Mouse (Mus musculus) liver, adult (tissue): ENCODE results near the gene Sox5.

Source experiments
- GATA4 ChIP-seq: IDR thresholded peaks from 2 replicates; pipeline ENCODE4 v1.6.1; 2014; ENCODE audit warnings: mild to moderate bottlenecking, low read length; ENCODE audit not compliant: insufficient replicate concordance

Gene Sox5

DNA sequence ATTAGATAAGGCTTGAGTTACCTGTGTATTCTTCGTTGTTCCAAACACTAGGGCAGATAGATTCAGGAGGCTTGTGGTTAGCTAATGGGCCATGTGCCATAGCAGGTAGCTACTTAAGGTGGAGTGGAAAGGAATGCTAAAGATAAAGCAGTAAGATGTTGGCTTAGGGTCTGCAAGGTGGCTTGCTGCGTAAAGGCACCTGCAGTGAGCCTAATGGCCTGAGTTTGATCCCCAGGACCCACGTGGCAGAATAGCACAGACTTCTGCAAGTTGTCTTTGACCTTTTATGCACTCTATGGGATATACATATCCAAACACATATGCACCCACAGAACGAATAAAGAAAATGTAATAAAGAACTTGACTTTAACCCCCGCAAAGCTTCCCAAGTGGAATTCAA is 181.4 kb downstream of the Sox5 start:
- TF ChIP-seq GATA4 = no peak

DNA sequence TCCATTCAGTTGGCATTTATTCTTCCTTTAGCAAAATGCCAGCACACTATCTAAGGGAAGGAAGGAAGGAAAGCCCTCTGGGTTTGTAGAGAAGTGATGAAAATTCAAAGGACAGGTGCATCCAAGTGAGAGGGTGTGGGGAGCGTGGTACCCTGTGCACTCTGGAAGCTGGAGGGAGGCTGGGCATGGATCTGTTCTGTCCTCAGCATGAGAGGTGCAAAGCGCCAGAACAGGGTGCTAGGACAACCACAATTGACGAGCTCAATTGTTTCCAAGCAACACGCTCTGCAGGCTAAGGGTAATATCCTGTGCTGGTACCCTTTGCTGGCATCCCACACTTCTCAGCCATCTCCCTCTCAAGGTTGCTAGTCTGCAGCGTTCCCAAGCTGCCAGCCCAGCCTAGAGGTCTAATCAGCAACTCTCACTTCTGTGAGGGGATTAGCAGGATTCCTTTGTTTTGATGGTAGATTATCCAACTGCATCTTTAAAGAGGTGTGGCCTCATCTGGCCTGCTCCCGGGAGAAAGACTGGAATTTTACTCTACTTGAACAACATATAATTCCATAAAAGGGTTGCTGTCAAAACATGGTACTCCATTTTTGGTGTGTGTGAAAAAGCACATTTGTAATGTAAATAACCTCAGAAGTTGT is 183.3 kb downstream of the Sox5 start:
- no peak for TF ChIP-seq GATA4

DNA sequence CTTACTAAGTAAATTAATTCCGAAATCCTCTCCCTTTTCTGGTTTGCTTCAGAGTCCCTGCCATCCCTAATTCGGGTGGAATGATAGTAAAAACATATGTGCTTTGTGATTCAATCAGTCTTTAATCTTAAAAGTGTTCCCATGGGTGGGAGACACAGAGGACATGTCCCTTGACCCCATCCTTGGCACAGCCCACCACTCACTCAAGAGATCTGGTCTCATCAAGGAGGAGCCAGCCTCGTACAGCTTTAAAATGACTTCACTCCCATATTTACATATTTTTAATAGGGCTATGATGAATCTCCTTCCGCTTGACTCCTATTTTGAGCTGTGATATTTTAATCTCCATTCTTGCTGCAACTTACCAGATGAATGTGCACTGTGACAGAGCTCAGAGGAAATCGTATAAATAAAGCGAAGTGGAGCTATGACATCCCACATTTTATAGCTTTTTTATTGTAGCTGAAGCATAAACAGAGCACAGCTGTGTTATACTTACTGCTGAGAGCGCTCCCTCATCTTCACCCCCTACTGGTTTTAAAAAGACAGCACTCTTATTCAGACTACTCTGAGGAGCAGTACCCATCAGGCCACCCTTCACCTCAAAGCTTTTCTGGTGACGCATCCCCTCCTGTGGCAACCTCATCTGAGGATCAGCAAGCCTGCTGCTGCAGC is 185.1 kb downstream of the Sox5 start:
- no peak for TF ChIP-seq GATA4

DNA sequence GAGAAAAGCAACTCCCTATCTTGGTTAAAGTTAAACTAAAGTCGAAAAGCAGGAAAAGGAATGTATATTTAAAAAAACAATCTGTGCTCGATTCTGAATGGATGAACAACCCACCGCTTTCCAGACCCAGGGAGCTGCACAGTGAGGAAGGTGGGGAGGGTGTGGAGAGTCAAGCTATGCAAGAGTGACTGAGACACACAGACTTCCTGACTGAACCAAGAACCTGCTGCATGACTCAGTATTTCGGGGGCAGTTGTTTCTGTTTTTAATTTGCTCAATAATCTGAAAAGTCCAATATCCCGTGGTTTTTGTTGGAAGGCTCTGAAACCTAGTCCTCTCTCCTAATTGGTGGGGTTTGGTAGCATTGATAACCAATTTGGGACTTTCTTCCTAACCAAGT is 196.9 kb downstream of the Sox5 start:
- TF ChIP-seq GATA4 = no peak

DNA sequence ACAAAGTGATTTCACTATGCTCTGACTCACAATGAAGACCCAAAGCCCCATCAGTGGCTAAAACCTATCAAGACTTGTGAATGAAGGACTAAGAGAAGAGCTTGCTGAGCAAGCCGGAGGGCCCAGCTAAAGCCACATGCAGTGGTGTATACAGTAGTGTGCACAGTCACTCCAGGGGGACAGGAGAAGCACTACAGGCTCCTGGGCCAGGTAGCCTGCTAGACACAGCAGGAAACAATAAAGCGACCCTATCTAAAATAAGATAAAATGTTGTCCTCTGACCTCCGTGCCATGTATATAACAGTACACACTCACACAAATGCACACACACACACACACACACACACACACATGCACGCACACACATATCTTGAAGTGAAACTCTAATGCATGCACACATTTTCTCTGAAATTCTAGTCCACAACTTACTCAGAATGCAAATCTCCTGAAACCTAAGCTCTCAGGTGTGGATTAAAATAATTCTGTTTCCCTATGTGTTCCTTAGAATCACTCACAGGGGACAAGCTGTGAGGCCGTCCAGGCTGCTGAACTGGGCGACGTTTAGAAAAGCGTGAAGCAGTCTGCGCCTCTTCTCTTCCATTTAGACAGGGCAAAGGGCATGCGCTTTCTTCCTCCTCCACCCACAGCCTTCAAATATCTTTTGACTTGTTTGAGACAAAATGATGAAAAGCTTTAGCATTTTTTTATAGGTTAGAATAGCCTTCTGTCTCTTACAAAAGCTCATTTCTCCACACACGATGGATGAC is 197.5 kb downstream of the Sox5 start:
- no peak for TF ChIP-seq GATA4

DNA sequence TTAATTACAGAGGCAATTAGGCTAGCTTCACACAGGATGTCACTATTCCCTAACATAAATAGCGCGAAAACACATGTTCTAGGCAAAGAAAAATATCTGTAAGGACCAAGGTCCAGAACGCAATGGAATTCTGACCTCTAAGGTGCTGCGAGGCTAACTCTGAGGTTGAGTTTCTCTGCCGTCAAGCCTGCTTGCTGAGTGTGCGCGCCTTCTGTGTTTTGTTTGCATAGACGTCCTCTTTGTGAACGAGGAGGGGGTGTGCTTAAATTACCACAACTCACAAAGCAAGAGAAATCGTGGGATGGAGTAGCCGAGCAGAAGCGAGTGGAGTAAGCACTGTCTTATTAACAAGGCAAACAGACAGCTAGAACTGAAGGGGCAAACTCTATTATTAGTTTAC is 202.5 kb downstream of the Sox5 start:
- TF ChIP-seq GATA4 = no peak

DNA sequence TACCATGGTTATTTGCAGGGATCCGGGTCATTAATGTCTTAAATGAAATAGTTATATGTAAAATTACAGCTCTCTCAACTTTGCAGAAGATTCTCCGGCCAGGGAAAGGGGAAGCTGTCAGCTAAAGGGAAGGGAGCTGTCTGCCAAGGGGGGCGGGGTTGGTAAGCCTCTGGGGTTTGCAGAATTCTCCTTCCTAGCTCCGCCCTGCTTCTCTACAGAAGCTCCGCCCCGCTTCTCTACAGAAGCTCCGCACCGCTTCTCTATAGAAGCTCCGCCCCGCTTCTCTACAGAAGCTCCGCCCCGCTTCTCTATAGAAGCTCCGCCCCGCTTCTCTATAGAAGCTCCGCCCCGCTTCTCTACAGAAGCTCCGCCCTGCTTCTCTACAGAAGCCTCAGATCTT is 210.9 kb downstream of the Sox5 start:
- TF ChIP-seq GATA4 = no peak

DNA sequence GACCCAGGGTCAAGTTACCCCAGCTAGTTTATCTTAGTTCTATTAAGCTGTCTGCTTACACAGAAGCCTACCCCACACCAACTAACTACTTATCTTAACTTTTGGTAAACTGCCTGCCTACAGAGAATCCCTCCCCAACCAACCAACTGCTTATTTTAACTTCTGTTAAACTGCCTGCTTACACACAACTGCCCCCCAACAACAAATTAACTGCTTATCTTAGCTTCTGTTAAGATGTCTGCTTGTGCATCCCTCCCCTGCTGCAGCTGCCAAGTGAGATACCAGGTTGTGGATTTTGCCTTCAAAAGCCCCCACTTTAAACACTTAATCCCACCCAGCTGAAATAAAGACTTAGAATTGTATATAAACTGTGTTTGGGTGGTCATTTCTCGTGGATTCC is 215.9 kb downstream of the Sox5 start:
- no peak for TF ChIP-seq GATA4

DNA sequence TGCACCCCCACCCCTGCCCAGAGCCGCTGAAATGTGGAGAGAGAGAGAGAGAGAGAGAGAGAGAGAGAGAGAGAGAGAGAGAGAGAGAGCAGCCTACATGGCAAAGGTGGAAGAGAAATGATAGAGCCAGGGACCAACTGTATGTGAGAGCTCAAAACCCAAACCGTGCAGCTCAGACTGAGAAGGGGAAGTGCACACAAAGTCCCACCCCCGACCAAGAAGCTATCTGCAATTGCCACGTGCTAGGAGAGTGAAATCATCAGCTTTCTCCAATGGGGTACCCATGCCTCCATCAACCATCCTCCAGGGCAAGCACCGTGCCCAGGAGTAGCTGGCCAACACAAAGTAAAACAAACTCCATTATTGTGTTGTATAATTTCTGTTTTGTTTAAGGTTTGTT is 220.1 kb downstream of the Sox5 start:
- no peak for TF ChIP-seq GATA4

DNA sequence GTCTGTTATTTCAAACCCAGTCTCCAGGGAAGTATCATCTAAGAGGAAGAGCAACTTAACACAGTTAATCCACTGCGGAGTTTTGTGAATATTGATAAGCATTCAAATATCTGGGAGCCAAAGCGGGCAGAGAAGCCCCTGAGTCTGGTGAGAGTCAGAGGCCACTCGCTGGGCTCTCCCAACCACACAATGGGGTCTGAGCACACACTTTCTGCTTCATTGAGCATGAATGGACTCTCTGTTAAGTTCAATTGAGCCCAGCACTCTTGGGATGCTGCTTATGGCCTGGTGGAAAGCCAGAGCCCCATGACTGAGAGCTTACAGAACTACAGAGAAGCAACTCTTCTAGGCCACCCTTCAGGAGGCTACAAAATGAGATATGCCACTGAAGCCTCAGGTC is 221.6 kb downstream of the Sox5 start:
- TF ChIP-seq GATA4 = no peak

DNA sequence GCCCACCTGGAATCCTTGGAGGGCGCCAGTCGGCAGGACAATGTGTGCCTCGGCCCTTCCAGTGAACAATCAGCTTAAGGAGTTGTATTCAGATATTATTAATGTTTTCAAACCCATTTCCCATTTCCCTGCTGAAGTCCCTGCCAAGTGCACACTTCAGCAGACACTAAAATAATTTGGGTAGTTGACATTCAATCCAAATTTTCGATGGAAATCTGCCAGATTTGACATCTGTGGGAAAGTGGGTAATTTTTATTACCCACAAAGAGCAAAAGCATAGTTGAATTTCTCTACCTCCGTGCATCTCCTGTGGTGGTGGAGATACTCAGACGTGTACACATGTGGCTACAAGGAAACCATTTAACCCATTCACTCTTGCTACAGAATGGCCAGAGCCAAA is 228.3 kb downstream of the Sox5 start:
- no peak for TF ChIP-seq GATA4

DNA sequence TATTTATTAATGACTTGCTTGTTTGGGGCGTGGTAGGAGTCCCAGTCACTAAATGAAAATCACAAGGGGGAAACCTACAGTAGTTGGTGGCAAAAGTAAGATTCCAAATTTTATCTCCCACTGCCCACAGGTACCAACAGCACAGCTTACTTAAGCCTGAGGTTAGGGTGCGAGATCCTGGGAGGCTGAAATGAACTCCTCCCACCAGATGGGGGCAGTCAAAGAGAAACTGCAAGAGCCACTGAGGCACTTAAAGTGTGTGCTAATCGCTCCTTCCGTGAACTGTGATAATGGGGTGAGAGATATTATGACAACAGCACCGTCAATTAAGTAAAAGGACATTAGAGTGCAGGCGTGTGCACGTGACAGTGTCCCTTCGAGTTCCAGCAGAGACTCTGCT is 232.8 kb downstream of the Sox5 start:
- TF ChIP-seq GATA4 = no peak

DNA sequence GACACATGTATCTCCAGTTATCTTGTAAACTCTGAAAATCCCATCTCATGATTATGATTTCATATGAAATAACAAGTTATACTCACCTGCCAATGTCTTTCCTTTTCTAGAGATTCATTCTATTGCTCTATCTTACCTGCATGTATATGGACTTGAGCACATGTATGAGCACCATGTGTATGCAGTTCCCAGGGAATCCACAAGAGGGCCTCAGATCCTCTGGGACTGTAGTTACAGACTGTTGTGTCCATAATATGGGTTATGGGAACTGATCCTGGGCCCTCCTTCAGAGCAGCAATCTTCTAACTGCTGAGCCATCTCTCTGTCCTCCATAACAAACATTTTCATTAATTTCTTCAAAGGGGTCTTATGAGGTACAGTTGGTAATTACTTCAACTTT is 234.6 kb downstream of the Sox5 start:
- TF ChIP-seq GATA4 = no peak

DNA sequence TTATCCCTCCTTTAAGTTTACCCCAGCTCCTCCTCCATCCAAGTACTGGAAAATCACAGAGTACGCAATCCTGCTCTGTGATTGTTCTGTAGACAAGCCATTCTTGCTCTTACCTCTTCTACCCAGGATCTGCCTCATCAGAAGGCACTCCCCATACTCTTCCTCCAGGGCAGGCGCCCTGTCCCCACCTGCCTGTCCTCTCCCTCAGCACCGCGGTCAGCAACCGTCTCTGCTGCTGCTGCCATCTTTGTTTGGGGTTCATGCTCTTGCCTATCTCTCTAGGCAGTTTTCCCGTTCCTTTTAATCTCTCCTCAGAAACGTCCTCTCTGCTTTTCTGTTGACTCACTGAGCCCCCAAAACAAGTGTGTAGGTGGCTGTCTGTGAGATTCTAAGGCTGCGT is 236.2 kb downstream of the Sox5 start:
- TF ChIP-seq GATA4 = no peak

DNA sequence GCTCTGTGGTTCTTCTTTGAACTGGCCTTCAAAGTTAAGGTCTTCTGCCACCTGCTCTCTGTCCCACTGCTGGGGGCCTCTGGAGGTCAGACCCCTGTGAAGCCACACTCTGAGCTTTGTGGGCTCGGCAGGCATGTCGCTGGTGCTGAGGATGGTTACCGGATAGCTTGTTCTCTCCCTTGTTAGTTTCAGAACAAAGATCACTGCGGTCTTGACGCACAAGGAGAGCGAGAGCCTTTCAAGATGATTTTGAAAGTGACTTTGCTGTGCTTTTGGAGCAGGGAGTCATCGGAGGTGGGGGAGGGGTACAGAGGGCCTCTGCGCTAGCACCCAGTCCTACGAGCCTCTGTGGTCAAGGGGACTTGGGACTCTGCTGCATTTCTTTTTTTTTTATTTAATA is 240.5 kb downstream of the Sox5 start:
- no peak for TF ChIP-seq GATA4

DNA sequence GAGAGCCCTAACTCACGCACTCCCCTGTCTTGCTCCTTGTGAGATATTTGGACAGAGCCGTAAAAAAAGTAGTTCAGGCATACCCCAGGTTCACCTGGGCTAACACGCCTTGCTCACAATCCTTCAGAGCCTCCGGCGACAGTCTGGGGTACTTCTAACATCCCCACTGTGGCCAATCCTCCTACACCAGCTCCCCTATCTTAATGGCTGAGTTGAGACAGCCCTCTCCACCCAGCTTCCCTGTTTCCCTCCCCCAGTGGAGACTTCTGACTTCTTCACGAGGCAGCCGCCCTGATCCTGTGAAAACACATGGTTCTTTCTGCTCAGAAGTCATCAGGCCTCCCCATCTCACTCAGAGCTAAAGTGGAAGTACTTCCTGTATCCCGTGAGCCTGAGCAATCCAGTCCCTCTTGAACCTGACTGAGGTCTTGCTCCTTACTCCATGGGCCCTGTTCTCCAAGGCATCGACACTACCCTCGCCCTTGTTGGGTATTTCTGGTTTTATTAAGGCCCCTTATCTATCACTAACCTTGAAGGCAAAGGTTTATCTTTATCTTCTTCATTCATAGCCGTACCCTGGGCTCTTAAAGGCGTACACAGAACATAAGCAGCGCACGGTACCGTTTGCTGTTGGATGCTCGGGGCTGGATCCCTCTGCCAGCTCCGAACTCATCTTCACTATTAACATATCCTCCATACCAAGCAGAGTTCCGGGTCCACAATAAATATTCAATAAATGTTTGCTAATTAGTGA is 242.2 kb downstream of the Sox5 start:
- no peak for TF ChIP-seq GATA4
